Mouse (Mus musculus) kidney, adult 2 months (tissue): Measurements from ENCODE around the gene B9d2.

Experiments
- CTCF ChIP-seq: fragments of 200-500 bp; conservative IDR thresholded peaks from 2 replicates; pipeline ENCODE4 v1.5.1; 2011; ENCODE audit warnings: low read depth, mild to moderate bottlenecking, control low read depth, low read length, moderate library complexity, mixed read lengths; ENCODE audit not compliant: insufficient read depth, insufficient read length
- POLR2A ChIP-seq: fragments of 200-500 bp; IDR thresholded peaks from one replicate; pipeline ENCODE4 v1.6.1; 2011; ENCODE audit warnings: low read depth, low read length, control low read depth

- TF ChIP-seq CTCF (0 out of 2 replicates have a peak, but pooled peaks have one; percentile 2), POLR2A (no peak)
Measured at GRCm38 (mm10) chr7:25699851-25700250, 19.3 kb downstream of the B9d2 start.
